Mouse (Mus musculus) intestine, embryonic 14.5 days (tissue): Measurements from ENCODE around the gene Extl2. TPM values are rescaled to one million over a fixed set of nuclear protein-coding genes. Genes with fewer than 3 reads are reported as not detected.

Experiments
- ATAC-seq: fragments of 200-750 bp; cut with Nextera tagmentation; replicated peaks from 2 replicates; pipeline ENCODE4 v1.8.0; 2017; ENCODE audit warnings: low read depth, moderate number of reproducible peaks, moderate TSS enrichment, moderate library complexity; ENCODE audit not compliant: low FRiP score, low TSS enrichment
- DNase-seq: peaks from one replicate; pipeline ENCODE4 v3.0.0-alpha.2; 2018; ENCODE audit warnings: low spot score
- H3K27ac ChIP-seq: fragments of 300-500 bp; sonication (generic); 2 replicates; pipeline ENCODE4 v1.5.1; 2014; ENCODE audit warnings: low read depth, mild to moderate bottlenecking, control low read depth
- H3K27me3 ChIP-seq: fragments of 300-500 bp; sonication (generic); replicated peaks from 2 replicates; pipeline ENCODE4 v1.6.1; 2014; ENCODE audit warnings: low read length, control low read depth; ENCODE audit not compliant: control insufficient read depth, insufficient read depth
- H3K36me3 ChIP-seq: fragments of 300-500 bp; sonication (generic); 2 replicates; pipeline ENCODE4 v1.6.1; 2014; ENCODE audit warnings: low read length, control low read depth; ENCODE audit not compliant: control insufficient read depth, insufficient read depth
- H3K4me1 ChIP-seq: fragments of 300-500 bp; sonication (generic); replicated peaks from 2 replicates; pipeline ENCODE4 v1.6.1; 2014; ENCODE audit warnings: low read length, control low read depth, mixed read lengths; ENCODE audit not compliant: control insufficient read depth, insufficient read depth
- H3K4me2 ChIP-seq: fragments of 300-500 bp; sonication (generic); 2 replicates; pipeline ENCODE4 v1.6.1; 2014; ENCODE audit warnings: low read length
- H3K4me3 ChIP-seq: fragments of 300-500 bp; sonication (generic); 2 replicates; pipeline ENCODE4 v1.5.1; 2014; ENCODE audit warnings: low read depth, low read length, control low read depth, mixed read lengths
- H3K9ac ChIP-seq: fragments of 300-500 bp; sonication (generic); 2 replicates; pipeline ENCODE4 v1.6.1; 2014; ENCODE audit warnings: mild to moderate bottlenecking, low read length
- H3K9me3 ChIP-seq: fragments of 300-500 bp; sonication (generic); 2 replicates; pipeline ENCODE4 v1.6.1; 2016; ENCODE audit warnings: low read length, control low read depth; ENCODE audit not compliant: control insufficient read depth
- WGBS: fragments of 180-500 bp; shearing (Covaris S2); extraction: QIAGEN DNeasy Blood & Tissue Kit; methylation state at CpG from one replicate; pipeline ENCODE4 v1.1.7; 2014; 5-methylcytosine and 5-hydroxymethylcytosine counted together
- polyA plus RNA-seq: library from polyadenylated mRNA; unstranded; fragments of >200 nt; fragmentation: Nextera tagmentation; extraction: Ambion mirVana; gene quantifications from 2 replicates; pipeline ENCODE4 v1.2.1, GENCODE M21; 2014

The Extl2 gene
- polyA plus RNA-seq, 1 experiment from 2014 or later = 21.5 TPM

DNA sequence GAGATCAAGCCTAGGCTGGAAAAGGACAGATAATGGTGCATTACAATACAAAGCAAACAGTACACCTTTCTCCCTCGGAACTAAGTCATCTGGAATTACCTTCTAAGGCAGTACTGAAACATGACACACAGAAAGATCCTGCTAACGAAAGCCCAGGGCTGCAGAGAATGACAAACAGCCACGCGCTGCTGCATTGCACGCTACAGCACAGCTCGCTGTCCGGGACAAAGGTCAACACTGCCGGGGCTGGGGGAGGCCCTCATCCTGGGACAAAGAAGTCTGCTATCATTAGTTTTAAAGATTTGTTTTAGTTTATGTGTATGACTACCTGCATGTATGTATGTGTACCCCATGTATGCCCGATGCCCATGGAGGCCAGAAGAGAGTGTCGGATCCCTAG is 14.2 kb upstream of the Extl2 start:
- no peaks in the 10 kb centered on the region for H3K9me3 ChIP-seq
- peak; percentile 73 for ATAC-seq
- H3K4me3 ChIP-seq = no peak overlapping the region
- H3K9ac ChIP-seq = no peak overlapping the region
- no peaks in the 10 kb centered on the region for H3K27me3 ChIP-seq
- no peak for DNase-seq
- H3K27ac ChIP-seq = no peak overlapping the region
- 62% methylated on average over 10 of the region's 10 CpGs for WGBS
- H3K4me1 ChIP-seq = no peaks in the 10 kb centered on the region
- H3K36me3 ChIP-seq = peaks cover 45% of the 10 kb centered on the region
- H3K4me2 ChIP-seq = no peak overlapping the region

DNA sequence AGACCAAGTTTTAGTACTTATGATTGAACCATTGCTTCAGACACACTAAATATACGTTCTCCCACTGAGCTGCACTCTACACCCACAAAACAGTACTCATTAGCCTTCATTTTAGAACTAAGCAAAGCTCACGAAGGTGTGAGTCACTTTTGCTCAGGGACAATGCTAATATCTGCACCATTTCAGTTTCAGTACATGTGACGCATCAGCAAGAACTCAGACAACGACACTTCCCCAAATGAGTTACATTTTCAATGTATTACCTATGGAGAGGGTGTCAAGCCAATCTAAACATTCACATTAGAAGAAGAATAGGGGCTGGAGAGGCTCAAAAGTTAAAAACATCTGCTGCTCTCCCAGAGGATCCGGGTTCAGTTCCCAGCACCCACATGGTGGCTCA is 10.3 kb upstream of the Extl2 start:
- no peak overlapping the region for H3K4me3 ChIP-seq
- ATAC-seq = no peak
- WGBS = 85% methylated on average over 5 of the region's 5 CpGs
- DNase-seq = no peak
- H3K4me1 ChIP-seq = no peaks in the 10 kb centered on the region
- no peak overlapping the region for H3K9ac ChIP-seq
- no peaks in the 10 kb centered on the region for H3K27me3 ChIP-seq
- H3K27ac ChIP-seq = no peak overlapping the region
- no peak overlapping the region for H3K4me2 ChIP-seq
- no peaks in the 10 kb centered on the region for H3K9me3 ChIP-seq
- peaks cover 17% of the 10 kb centered on the region; the same call in 1 of the 2 replicates for H3K36me3 ChIP-seq

DNA sequence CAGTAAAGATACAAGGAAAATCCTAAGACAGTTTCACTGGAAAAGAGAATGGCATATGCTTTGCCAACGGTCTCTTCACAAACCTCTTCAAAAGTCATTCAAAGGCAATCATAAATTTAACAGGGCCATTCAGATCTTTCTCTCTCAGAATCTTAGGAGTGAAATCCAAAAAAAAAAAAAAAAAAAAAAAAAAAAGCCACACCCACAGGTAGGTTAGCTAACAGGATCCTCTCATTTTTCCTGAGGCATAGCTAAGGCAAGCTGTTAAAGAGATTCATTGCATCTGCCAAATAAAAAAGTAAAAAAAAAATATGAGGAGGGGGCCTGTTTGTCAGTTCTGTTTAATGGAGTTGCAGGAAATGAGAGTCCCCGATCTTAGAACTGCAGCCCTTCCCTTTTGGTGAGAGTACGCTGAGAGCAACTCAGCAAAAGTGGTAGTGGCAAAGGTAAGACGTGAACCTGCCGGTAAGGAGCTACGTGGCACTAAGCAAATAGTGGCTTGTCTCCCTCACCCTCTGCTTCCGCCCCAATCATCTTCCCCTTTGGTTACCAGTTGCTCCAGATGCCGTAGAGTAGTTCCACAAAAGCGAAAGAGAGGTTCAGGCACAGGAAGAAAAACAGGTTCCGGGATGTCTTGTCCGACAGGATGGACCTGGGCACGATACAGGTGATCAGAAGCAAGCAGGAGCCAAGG is 831 bp upstream of the Extl2 start:
- Histone ChIP-seq H3K9ac (peak overlapping the region; percentile 88), H3K27ac (peak overlapping the region; percentile 91; the same call in 1 of the 2 replicates), H3K4me3 (peak overlapping the region; percentile 90), H3K27me3 (no peaks in the 10 kb centered on the region), H3K9me3 (no peaks in the 10 kb centered on the region), H3K4me2 (peak overlapping the region; percentile 98), H3K36me3 (peaks cover 28% of the 10 kb centered on the region), H3K4me1 (peaks cover 13% of the 10 kb centered on the region; the same call in 1 of the 2 replicates)
- DNase-seq (no peak), ATAC-seq (peak; percentile 12)
- WGBS = 5% methylated on average over 12 of the region's 12 CpGs

DNA sequence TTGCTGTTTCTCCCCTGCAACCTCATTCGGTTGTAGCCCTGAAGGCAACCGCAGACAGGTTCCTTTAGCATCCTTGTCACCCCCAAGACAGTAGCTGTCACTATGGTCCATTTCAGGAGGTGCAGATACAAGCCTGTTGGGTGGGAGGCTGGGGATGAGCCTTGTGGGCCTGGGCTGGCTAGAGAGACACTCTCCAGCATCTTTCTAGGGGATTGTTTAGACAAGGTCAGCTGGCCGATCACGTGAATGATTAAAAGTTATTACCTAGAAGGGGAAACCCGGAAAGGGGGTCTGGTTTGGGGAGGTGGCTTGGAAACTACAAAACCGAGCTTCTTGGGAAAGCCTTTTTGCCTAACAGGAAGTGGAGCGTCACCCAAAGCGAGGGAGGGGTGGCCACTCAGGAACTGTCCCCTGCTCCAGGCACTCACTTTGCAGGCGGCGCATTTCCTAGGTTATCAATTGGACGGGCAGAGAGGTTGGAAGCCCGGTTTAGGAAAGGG is 729 bp downstream of the Extl2 start:
- Histone ChIP-seq H3K9ac (peak overlapping the region; percentile 88), H3K27ac (peak overlapping the region; percentile 91), H3K9me3 (no peaks in the 10 kb centered on the region), H3K4me2 (peak overlapping the region; percentile 98), H3K4me3 (peak overlapping the region; percentile 90), H3K36me3 (peaks cover 18% of the 10 kb centered on the region; the same call in 1 of the 2 replicates), H3K4me1 (peaks cover 13% of the 10 kb centered on the region; the same call in 1 of the 2 replicates), H3K27me3 (no peaks in the 10 kb centered on the region)
- 0% methylated on average over 12 of the region's 12 CpGs for WGBS
- DNase-seq (peak; percentile 86), ATAC-seq (peak; percentile 75)

DNA sequence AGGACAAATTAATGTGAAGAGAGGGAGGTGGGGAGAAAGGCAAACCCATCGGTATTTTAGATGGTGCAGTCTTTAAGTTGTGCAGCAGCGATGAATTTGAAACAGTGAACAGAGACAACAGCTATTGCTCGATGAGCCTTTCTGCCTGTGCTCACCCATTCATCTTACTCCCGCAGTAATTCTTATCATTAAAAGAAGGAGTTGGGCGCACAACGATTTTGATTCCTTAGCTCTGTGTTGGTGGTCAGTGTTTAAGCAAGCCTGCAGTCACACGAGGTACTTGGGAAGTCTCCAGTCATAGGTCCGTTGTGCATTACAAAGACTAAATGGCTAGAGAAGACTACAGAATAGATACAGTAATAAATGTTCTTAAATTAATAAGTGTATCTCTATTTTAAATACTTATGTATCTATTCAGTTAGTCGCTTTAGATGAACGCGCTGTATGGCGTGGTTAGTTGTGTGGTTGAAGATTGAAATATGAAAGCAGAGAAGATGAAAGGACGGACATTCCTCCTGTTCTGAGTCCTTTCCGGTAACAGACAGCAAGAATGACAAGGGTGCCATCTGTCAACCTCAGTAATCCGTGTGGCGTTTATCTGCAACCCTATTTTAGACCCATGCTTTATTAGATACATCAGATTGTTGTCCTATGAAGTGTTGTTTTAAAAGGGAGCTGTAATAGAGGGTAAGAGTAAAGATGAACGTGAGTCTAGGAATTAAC is 2.5 kb downstream of the Extl2 start:
- no peak overlapping the region for H3K4me3 ChIP-seq
- no peaks in the 10 kb centered on the region for H3K27me3 ChIP-seq
- no peak overlapping the region for H3K27ac ChIP-seq
- peaks cover 13% of the 10 kb centered on the region; the same call in 1 of the 2 replicates for H3K4me1 ChIP-seq
- no peak for ATAC-seq
- 87% methylated on average over 17 of the region's 17 CpGs for WGBS
- no peak overlapping the region for H3K4me2 ChIP-seq
- peaks cover 5% of the 10 kb centered on the region; the same call in 1 of the 2 replicates for H3K36me3 ChIP-seq
- no peaks in the 10 kb centered on the region for H3K9me3 ChIP-seq
- no peak overlapping the region for H3K9ac ChIP-seq
- no peak for DNase-seq

DNA sequence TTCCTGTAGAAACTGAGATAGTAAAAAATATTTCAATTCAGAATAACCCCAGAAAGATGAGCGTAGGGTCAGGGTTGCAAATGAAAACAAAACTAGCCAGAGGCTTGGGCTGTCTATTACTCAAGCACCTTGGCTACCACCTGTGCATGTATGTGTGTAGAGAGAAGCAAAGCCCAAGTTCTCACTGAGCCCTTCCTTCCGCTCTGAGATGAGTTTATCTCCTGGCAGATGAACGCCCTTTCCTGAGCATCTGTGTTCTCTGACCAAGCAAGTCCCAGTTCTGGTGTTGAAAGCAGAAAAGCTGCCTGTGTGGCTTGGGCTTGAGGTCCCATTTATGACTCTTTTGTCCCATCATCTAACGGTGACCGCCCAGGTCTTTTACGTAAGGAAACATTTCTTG is 7.6 kb downstream of the Extl2 start:
- H3K27ac ChIP-seq = no peak overlapping the region
- 91% methylated on average over 6 of the region's 6 CpGs for WGBS
- no peaks in the 10 kb centered on the region for H3K9me3 ChIP-seq
- no peaks in the 10 kb centered on the region; the same call in 1 of the 2 replicates for H3K4me1 ChIP-seq
- H3K36me3 ChIP-seq = no peaks in the 10 kb centered on the region
- H3K4me2 ChIP-seq = no peak overlapping the region
- H3K27me3 ChIP-seq = no peaks in the 10 kb centered on the region
- no peak overlapping the region for H3K9ac ChIP-seq
- ATAC-seq = no peak
- peak; percentile 9 for DNase-seq
- no peak overlapping the region for H3K4me3 ChIP-seq

DNA sequence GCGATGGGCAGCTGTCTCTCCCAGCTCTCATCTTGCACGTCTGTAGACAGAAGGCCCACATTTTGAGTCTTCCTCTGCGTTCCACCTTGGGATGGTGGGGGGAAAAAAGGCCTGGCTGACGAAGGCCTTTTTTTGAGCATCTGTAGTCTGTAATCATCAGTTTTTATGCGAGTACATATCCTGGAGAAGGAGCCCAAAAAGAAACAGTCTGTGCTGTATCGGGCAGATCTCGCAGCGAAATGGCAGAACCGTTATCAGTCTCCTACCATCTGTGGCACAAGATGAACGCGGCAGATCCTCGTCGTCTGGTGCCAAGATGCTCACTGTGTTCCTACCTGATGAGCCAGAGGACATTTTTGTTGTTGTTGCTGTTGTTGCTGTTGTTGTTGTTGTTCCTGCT is 8.9 kb downstream of the Extl2 start:
- 94% methylated on average over 13 of the region's 13 CpGs for WGBS
- DNase-seq = no peak
- Histone ChIP-seq H3K4me1 (no peaks in the 10 kb centered on the region), H3K27ac (no peak overlapping the region), H3K9me3 (no peaks in the 10 kb centered on the region), H3K9ac (no peak overlapping the region), H3K4me2 (no peak overlapping the region), H3K4me3 (no peak overlapping the region), H3K36me3 (no peaks in the 10 kb centered on the region), H3K27me3 (no peaks in the 10 kb centered on the region)
- no peak for ATAC-seq

DNA sequence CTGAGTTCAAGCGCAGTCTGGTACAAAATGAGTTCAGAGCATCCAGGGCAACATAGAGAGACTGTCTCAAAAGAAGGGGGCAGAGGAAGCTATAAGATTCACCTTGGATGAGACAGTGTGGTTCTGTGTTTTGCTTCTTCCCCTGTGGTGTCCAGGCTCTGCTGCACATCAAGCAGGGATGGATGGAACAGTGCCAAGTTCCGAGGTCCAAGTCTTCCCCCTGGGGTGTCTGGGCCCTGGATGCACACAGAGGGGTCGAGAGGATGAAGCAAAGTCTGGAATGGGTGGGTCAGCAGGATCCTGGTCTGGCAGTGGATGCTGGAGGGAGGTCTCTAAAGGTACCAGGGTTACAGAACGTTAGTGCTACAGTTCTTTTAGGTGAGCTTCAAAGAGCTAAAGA is 11.3 kb downstream of the Extl2 start:
- WGBS = 74% methylated on average over 4 of the region's 4 CpGs
- no peaks in the 10 kb centered on the region for H3K9me3 ChIP-seq
- no peak for ATAC-seq

More for the DNA sequence above, 11.3 kb downstream of the Extl2 start:
- no peak for DNase-seq
- H3K4me1 ChIP-seq = no peaks in the 10 kb centered on the region
- H3K36me3 ChIP-seq = no peaks in the 10 kb centered on the region
- H3K9ac ChIP-seq = no peak overlapping the region
- H3K27me3 ChIP-seq = no peaks in the 10 kb centered on the region
- H3K27ac ChIP-seq = no peak overlapping the region
- H3K4me3 ChIP-seq = no peak overlapping the region
- no peak overlapping the region for H3K4me2 ChIP-seq
